Mouse (Mus musculus) lung, postnatal 14 days (tissue): ENCODE measurements around the gene Sod1.

Experiments
- DNase-seq: peaks from one replicate; pipeline ENCODE4 v3.0.0; 2021

Sod1 gene

GRCm38 (mm10) chr16:90260097-90260496 is 39.5 kb downstream of the Sod1 start:
- DNase-seq: no peak

- no peak for DNase-seq
Observed at GRCm38 (mm10) chr16:90261791-90262190, 41.2 kb downstream of the Sod1 start.

- no peak for DNase-seq
Observed at GRCm38 (mm10) chr16:90264021-90264420, 43.5 kb downstream of the Sod1 start.

GRCm38 (mm10) chr16:90265106-90265505 is 44.6 kb downstream of the Sod1 start:
- DNase-seq: no peak

- DNase-seq: no peak
Observed at GRCm38 (mm10) chr16:90266581-90266980, 46.0 kb downstream of the Sod1 start.

- no peak for DNase-seq
Observed at GRCm38 (mm10) chr16:90275521-90275920, 55.0 kb downstream of the Sod1 start.
